Mouse (Mus musculus): ENCODE results near the gene Gas1.

- TF ChIP-seq CTCF (IDR thresholded peaks at IDR 0.05; ENCODE audit: control insufficient read depth, insufficient read depth, insufficient read length): no peak
- TF ChIP-seq MYOG (IDR thresholded peaks at IDR 0.05; ENCODE audit: control insufficient read depth, extremely low read depth, insufficient read length): no peak
- TF ChIP-seq USF1 (IDR thresholded peaks at IDR 0.05; ENCODE audit: low read depth): no peak
- TF ChIP-seq MYOD1 (IDR thresholded peaks at IDR 0.05; ENCODE audit: control insufficient read depth, insufficient read length, low read depth): no peak
- no peak for TF ChIP-seq MAX (IDR thresholded peaks at IDR 0.05)
These were observed at the start of gene Gas1 for GRCm38 (mm10) chr13:60177106-60177796.

Data from C2C12 (cell line).